Mouse (Mus musculus) hindbrain, embryonic 16.5 days (tissue): Measurements from ENCODE around the gene Fmnl3. TPM values are rescaled to one million over a fixed set of nuclear protein-coding genes. Genes with fewer than 3 reads are reported as not detected.
A peak's percentile ranks its signal among the peaks of the same experiment; 100 is the strongest.
"Not testable (repeated sequence)": the region's sequence is repeated elsewhere in the genome, so short reads cannot be mapped to it uniquely, and the experiment has no call there.

Experiments used
- ATAC-seq: fragments of 200-750 bp; cut with Nextera tagmentation; 2 replicates; pipeline ENCODE4 v1.8.0; 2017; ENCODE audit warnings: moderate TSS enrichment, moderate library complexity
- H3K27ac ChIP-seq: fragments of 300-500 bp; sonication (generic); 2 replicates; pipeline ENCODE4 v1.5.1; 2014; ENCODE audit warnings: low read depth, mild to moderate bottlenecking, control low read depth, low read length, moderate library complexity
- H3K27me3 ChIP-seq: fragments of 300-500 bp; sonication (generic); replicated peaks from 2 replicates; pipeline ENCODE4 v1.6.1; 2014; ENCODE audit warnings: low read length; ENCODE audit not compliant: control insufficient read depth, insufficient read depth
- H3K36me3 ChIP-seq: fragments of 300-500 bp; sonication (generic); 2 replicates; pipeline ENCODE4 v1.6.1; 2014; ENCODE audit warnings: mild to moderate bottlenecking, low read length, moderate library complexity, mixed read lengths; ENCODE audit not compliant: control insufficient read depth, insufficient read depth
- H3K4me1 ChIP-seq: fragments of 300-500 bp; sonication (generic); 2 replicates; pipeline ENCODE4 v1.6.1; 2014; ENCODE audit warnings: low read depth, low read length; ENCODE audit not compliant: control insufficient read depth, insufficient read depth
- H3K4me2 ChIP-seq: fragments of 300-500 bp; sonication (generic); 2 replicates; pipeline ENCODE4 v1.6.1; 2014; ENCODE audit warnings: mild to moderate bottlenecking, low read length, control low read depth, moderate library complexity
- H3K4me3 ChIP-seq: fragments of 300-500 bp; sonication (generic); 2 replicates; pipeline ENCODE4 v1.5.1; 2014; ENCODE audit warnings: mild to moderate bottlenecking, low read length, control low read depth, moderate library complexity
- H3K9ac ChIP-seq: fragments of 300-500 bp; sonication (generic); 2 replicates; pipeline ENCODE4 v1.6.1; 2014; ENCODE audit warnings: low read depth, mild to moderate bottlenecking, control low read depth, low read length, moderate library complexity
- H3K9me3 ChIP-seq: fragments of 300-500 bp; sonication (generic); 2 replicates; pipeline ENCODE4 v1.6.1; 2014; ENCODE audit warnings: mild to moderate bottlenecking, low read length, moderate library complexity; ENCODE audit not compliant: control insufficient read depth
- WGBS: fragments of 180-500 bp; shearing (Covaris S2); extraction: QIAGEN DNeasy Blood & Tissue Kit; methylation state at CpG from one replicate; pipeline ENCODE4 v1.1.7; 2014; 5-methylcytosine and 5-hydroxymethylcytosine counted together
- polyA plus RNA-seq: library from polyadenylated mRNA; unstranded; fragments of >200 nt; fragmentation: Nextera tagmentation; extraction: Ambion mirVana; gene quantifications from 2 replicates; pipeline ENCODE4 v1.2.1, GENCODE M21; 2015

Fmnl3 gene
- polyA plus RNA-seq, 1 experiment from 2014 or later, result 7.4 TPM

- WGBS, result 86% methylated on average over 6 of the region's 6 CpGs
- H3K9ac ChIP-seq, result peak overlapping the region; percentile 61
- H3K4me1 ChIP-seq, result peaks cover 33% of the 10 kb centered on the region
- H3K4me2 ChIP-seq, result peak overlapping the region; percentile 61
- H3K9me3 ChIP-seq, result no peaks in the 10 kb centered on the region
- peak overlapping the region; percentile 70 for H3K27ac ChIP-seq
- no peaks in the 10 kb centered on the region for H3K36me3 ChIP-seq
- ATAC-seq, result no peak
- peak overlapping the region; percentile 87 for H3K4me3 ChIP-seq
- H3K27me3 ChIP-seq, result no peaks in the 10 kb centered on the region
These were observed 21.7 kb upstream of the Fmnl3 start for GRCm38 (mm10) chr15:99391975-99392374.

GRCm38 (mm10) chr15:99390472-99391401, 20.5 kb upstream of the Fmnl3 start:
- 66% methylated on average over 7 of the region's 7 CpGs for WGBS

GRCm38 (mm10) chr15:99387976-99388375, 17.7 kb upstream of the Fmnl3 start:
- Histone ChIP-seq H3K4me2 (no peak overlapping the region), H3K4me3 (no peak overlapping the region), H3K36me3 (no peaks in the 10 kb centered on the region), H3K4me1 (peaks cover 3% of the 10 kb centered on the region), H3K27me3 (no peaks in the 10 kb centered on the region), H3K9me3 (no peaks in the 10 kb centered on the region), H3K27ac (no peak overlapping the region), H3K9ac (no peak overlapping the region)
- 62% methylated on average over 4 of the region's 4 CpGs for WGBS
- ATAC-seq, result no peak

More at GRCm38 (mm10) chr15:99390472-99391401, 20.5 kb upstream of the Fmnl3 start:
- Histone ChIP-seq H3K4me2 (no peak overlapping the region), H3K9me3 (no peaks in the 10 kb centered on the region), H3K9ac (no peak overlapping the region), H3K36me3 (no peaks in the 10 kb centered on the region), H3K4me3 (no peak overlapping the region), H3K27ac (no peak overlapping the region), H3K27me3 (no peaks in the 10 kb centered on the region), H3K4me1 (peaks cover 23% of the 10 kb centered on the region)
- ATAC-seq, result no peak

GRCm38 (mm10) chr15:99386796-99387195, 16.5 kb upstream of the Fmnl3 start:
- Histone ChIP-seq H3K27ac (no peak overlapping the region), H3K4me3 (no peak overlapping the region), H3K36me3 (no peaks in the 10 kb centered on the region), H3K4me2 (no peak overlapping the region), H3K27me3 (no peaks in the 10 kb centered on the region), H3K9ac (no peak overlapping the region), H3K4me1 (no peaks in the 10 kb centered on the region), H3K9me3 (no peaks in the 10 kb centered on the region)
- WGBS, result 76% methylated on average over 3 of the region's 3 CpGs
- no peak for ATAC-seq

- H3K4me2 ChIP-seq, H3K9ac ChIP-seq, H3K4me1 ChIP-seq, H3K4me3 ChIP-seq, H3K27ac ChIP-seq, H3K36me3 ChIP-seq, ATAC-seq, H3K27me3 ChIP-seq, H3K9me3 ChIP-seq: not testable (repeated sequence)
- WGBS, result 75% methylated on average over 3 of the region's 3 CpGs
These were observed 15.8 kb upstream of the Fmnl3 start for GRCm38 (mm10) chr15:99386110-99386509.

GRCm38 (mm10) chr15:99384071-99384470, 13.8 kb upstream of the Fmnl3 start:
- Histone ChIP-seq H3K9ac (no peak overlapping the region), H3K27me3 (no peaks in the 10 kb centered on the region), H3K36me3 (no peaks in the 10 kb centered on the region), H3K4me2 (no peak overlapping the region), H3K4me3 (no peak overlapping the region), H3K9me3 (no peaks in the 10 kb centered on the region), H3K27ac (no peak overlapping the region), H3K4me1 (no peaks in the 10 kb centered on the region)
- ATAC-seq, result no peak
- WGBS, result 83% methylated on average over 6 of the region's 6 CpGs

GRCm38 (mm10) chr15:99382893-99383292, 12.6 kb upstream of the Fmnl3 start:
- Histone ChIP-seq H3K9me3 (no peaks in the 10 kb centered on the region), H3K36me3 (no peaks in the 10 kb centered on the region), H3K27ac (no peak overlapping the region), H3K4me1 (no peaks in the 10 kb centered on the region), H3K4me2 (no peak overlapping the region), H3K4me3 (no peak overlapping the region), H3K9ac (no peak overlapping the region), H3K27me3 (no peaks in the 10 kb centered on the region)
- ATAC-seq, result no peak

GRCm38 (mm10) chr15:99376240-99376639, 6.0 kb upstream of the Fmnl3 start:
- H3K27me3 ChIP-seq, result no peaks in the 10 kb centered on the region
- no peak overlapping the region for H3K4me2 ChIP-seq
- no peak overlapping the region for H3K27ac ChIP-seq
- no peak overlapping the region for H3K9ac ChIP-seq
- no peak for ATAC-seq
- H3K4me3 ChIP-seq, result no peak overlapping the region
- H3K9me3 ChIP-seq, result no peaks in the 10 kb centered on the region
- no peaks in the 10 kb centered on the region for H3K36me3 ChIP-seq
- H3K4me1 ChIP-seq, result no peaks in the 10 kb centered on the region
- WGBS, result 88% methylated on average over 5 of the region's 5 CpGs

- ATAC-seq, result no peak
- Histone ChIP-seq H3K4me2 (no peak overlapping the region), H3K4me1 (peaks cover 1% of the 10 kb centered on the region; the same call in 1 of the 2 replicates), H3K9me3 (no peaks in the 10 kb centered on the region), H3K27me3 (no peaks in the 10 kb centered on the region), H3K27ac (no peak overlapping the region), H3K9ac (no peak overlapping the region), H3K4me3 (no peak overlapping the region), H3K36me3 (no peaks in the 10 kb centered on the region)
- 87% methylated on average over 3 of the region's 3 CpGs for WGBS
These were observed 5.3 kb upstream of the Fmnl3 start for GRCm38 (mm10) chr15:99375581-99375980.
